Mouse (Mus musculus): Measurements from ENCODE around the gene Prkce. TPM values are rescaled to one million over a fixed set of nuclear protein-coding genes. Genes with fewer than 3 reads are reported as not detected.

Prkce gene
- total RNA-seq, 1 experiment from 2014 or later, result 32.1 TPM

DNA sequence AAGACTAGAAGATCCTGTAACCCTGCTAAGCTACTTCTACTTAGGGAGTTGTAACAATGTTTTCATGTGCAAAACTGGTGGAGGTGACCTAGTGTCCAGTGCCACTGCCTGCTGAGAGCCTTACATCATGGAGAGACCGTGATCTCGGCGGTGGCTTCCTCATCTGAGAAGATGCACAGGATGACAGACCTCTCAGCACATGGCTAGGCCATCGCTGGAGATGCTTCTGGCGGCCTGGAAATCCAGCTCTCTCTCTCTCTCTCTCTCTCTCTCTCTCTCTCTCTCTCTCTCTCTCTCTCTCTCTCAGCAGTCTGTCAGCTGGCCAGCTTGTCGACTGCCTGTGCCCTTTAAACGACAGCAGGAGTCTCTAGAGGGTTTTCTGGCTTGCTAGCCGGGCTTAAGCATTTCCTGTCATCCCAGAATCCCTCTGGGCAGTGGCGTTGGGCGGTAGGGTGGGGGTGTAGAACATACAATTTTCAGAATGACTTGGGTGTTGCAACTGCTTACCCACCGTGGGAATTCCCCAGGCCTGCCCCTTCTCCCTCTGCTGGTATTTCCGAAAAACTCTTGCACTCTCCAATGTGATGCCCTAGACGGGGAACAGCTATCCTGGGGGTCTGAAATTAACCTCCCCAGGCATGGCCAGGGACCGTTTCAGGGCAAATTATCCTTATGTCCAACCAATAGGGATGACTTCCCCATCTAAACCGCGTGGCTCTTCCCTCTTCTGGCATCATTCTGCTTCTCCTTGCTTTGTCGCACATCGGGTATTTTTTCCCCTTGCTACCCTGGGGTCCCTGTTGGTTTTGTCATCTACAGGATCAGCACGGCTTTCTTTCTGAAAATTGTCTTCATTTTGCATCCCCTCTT lies 340.0 kb downstream of the Prkce start:
- no peak for ATAC-seq (ENCODE audit: extremely low read depth, insufficient number of reproducible peaks, low FRiP score, poor library complexity, severe bottlenecking)

DNA sequence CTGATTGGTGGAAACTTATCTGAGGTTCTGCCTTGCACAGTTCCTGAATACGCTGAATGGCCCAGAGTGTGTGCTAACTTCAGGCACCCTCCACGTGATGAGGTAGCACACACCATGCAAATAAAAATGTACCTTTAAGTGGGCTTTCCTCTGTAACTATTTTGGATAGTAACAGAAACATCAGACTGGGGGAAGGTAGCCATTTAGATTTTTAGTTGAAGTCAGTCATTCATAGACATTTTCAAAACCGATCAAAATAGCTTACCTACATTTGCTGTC lies 340.6 kb downstream of the Prkce start:
- ATAC-seq (ENCODE audit: extremely low read depth, insufficient number of reproducible peaks, low FRiP score, poor library complexity, severe bottlenecking), result no peak

DNA sequence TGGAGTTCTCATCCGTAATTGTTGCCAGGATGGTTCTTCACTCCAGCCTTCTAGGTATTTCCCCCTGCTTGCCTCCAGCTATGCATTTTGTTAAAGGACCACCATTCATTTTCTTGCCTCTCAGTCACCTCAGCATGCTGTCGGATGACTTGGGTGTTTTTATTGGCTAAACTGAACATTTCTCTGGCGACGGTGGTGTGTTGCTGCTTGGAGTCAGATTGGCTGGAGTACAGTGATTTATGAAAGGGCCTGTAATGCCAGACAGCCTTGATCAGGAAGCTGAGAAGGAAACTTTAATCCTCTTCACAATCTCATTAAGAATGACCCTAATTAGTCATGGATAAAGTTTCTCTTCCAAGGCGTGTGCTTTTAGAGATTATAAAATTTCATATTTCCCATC lies 342.3 kb downstream of the Prkce start:
- ATAC-seq (ENCODE audit: extremely low read depth, insufficient number of reproducible peaks, low FRiP score, poor library complexity, severe bottlenecking), result no peak

DNA sequence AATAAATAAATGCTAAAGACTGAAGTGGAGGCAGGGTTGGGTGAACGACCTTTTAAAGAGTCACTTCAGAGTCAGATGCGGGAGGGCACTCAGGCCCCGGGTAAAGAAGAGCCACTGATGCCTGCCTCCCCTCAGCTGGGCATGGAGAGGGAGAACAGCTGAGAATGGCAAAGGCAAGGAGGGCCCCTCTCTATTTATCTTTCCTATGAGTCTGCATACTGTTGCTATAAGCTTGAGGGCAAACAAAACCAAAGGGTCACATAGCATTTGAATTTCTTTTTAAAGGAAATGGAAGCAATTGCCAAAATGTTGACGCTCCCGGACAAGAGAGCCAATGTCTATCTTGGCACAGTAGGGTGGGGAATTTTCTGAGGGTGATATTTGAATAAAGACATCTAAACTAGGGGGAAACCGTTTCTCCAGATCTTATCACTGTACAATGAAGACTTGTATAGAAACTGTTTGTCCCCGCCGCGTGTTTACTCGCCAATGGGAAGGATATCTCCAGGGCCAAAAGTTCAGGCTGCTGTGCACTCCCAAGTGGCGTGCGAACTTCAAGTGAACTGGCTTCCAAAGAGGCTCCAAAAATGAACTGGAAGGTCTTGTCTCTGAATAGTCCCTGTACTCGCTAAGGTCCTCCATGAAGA lies 347.5 kb downstream of the Prkce start:
- ATAC-seq (ENCODE audit: extremely low read depth, insufficient number of reproducible peaks, low FRiP score, poor library complexity, severe bottlenecking), result no peak

DNA sequence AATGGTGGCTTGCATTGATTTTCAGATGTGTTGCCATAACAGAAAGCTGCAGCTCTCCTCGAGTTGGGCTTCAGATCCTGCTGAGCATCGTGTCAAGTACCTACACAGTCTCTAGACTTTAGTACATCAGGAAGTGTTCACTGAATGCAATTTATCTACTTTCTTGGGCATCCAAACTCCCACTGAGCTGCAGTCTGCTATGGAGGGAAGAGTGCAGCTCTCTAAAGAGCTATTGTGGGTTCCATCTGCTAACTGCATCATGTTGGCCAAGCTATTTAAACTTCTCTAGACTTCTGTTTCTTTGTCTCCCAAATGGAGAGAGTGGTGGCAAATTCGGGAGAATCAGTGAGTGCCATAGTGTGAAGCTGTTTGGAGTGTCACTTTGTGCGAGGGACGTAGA lies 349.0 kb downstream of the Prkce start:
- ATAC-seq (ENCODE audit: extremely low read depth, insufficient number of reproducible peaks, low FRiP score, poor library complexity, severe bottlenecking), result no peak

DNA sequence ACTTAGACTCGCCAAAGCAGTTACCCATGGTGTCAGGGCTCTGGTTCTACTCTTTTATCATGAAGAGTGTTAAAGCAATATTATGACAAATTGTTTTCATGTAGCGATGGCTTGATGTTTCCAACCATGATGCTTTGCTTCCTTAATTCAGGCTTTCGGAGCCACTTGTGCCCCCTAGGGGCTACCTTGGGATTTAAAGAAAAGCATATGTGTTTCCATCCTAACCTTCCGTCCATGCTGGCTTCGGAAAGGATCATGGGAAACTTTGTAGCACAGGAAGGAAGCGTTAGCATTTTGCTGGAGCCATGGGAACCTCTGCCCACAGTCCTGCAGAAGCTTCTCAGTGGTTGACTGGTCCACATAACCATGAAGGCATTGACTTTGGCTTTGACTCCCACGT lies 351.0 kb downstream of the Prkce start:
- ATAC-seq (ENCODE audit: extremely low read depth, insufficient number of reproducible peaks, low FRiP score, poor library complexity, severe bottlenecking), result no peak

DNA sequence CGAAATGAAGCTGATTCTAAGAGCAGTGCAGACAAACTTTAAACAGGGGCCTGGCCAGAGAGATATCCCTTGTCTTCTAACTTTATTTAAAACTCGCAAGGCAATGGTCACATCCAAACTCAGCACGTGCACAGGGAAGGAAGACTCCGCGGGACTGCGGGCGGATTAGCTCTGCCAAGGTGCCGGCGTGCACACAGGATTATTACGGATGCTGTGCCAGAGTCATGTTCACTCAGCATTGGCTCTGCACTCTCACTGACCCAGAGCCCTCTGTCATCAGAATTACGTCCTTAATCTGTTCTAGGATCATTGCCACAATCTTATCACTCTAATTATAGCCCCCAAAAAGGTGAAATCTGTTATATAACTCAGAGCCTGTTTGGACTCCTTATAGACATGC lies 353.7 kb downstream of the Prkce start:
- no peak for ATAC-seq (ENCODE audit: extremely low read depth, insufficient number of reproducible peaks, low FRiP score, poor library complexity, severe bottlenecking)

DNA sequence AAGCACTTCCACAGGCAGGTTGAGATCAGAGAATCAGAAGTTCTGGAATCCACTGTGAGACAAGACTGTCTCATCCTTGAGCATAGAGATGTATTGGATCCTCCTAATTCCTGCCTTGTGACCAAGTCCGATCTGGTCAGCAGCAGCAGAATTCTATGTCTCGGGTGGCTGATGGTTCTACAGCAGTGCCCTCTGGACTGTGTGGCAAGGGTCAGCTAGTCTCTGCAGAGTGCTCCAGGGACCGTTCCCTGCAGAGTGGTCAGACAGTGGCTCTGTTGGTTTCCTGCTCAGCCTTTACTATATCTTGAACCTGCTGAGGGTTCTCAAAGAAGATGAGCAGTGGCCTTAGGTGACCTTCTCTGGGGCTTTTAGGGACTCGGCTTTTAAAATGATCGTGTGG lies 355.1 kb downstream of the Prkce start:
- no peak for ATAC-seq (ENCODE audit: extremely low read depth, insufficient number of reproducible peaks, low FRiP score, poor library complexity, severe bottlenecking)

DNA sequence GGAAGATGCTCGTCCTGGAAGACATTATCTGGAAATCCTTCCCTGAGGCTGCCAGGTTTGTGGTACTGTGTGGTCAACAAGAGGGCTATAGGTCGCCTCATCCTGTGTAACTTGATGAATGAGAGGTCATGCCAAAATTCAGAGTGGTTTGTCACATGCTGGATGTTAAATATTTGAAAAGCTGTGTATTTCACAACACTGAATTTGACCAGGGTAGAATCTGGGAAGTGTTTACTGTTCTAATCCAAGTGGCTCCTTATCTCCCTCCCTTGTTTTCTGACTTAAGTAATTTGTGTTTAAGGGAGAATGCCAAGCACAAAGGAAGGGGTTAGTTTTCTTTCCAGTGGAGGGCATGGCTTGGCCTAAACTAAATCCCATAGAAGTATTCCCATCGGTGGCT lies 355.8 kb downstream of the Prkce start:
- ATAC-seq (ENCODE audit: extremely low read depth, insufficient number of reproducible peaks, low FRiP score, poor library complexity, severe bottlenecking), result no peak

DNA sequence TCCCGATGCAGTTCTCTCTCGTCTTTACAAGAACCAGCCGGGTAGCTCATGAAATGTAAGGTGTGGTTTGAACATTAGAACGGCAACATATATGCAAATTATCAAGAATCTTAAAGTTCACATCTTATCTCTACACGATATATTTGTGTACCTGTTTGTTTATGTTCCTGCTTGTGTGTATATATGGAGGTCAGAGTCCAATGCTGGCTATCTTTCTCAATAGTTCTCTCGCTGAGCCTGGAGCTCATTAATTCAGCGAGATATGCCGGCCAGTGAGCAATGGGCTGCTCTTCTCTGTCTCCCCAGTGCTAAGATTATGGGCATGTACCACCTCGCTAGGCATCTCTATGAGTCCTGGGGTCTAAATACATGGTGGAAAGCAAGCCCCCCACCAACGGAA lies 356.3 kb downstream of the Prkce start:
- ATAC-seq (ENCODE audit: extremely low read depth, insufficient number of reproducible peaks, low FRiP score, poor library complexity, severe bottlenecking), result no peak

DNA sequence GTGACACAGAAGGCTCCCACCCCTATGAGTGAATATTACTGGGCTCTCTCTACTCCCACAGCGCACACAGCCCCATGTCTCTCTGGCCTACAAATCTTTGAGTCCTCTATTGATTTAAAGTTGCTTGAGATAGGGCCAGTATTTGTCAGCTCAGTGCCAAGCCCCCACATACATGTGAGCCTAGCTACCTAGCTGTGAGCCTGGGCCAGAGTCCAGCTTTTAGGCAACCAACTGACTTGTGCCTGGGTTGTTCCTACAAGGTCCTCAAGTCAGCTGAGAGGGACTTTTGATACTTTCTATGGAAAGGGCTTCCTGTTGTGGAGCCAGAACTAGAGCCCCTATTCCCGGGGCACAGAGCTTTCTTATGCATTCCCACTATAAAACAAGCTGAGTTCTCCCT lies 357.5 kb downstream of the Prkce start:
- no peak for ATAC-seq (ENCODE audit: extremely low read depth, insufficient number of reproducible peaks, low FRiP score, poor library complexity, severe bottlenecking)

DNA sequence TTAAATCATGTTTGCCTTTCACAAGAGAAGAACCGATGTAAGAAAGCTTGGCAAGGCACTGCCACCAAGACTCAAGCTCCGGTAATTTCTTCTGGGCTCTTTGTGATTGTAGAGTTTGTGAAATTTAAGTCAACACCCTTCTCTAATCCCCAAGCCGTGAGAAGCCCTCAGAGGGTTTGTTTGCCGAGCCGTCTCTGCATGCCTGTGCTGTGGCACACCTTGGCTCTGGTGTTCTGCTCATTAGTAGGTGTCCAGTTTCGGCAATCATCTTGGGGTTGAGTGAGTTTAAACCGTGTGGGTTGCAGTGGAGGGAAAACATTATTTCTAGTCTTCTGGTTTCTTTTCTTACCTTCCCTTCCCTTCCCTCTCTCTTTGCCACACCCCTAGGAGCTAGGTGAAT lies 358.4 kb downstream of the Prkce start:
- no peak for ATAC-seq (ENCODE audit: extremely low read depth, insufficient number of reproducible peaks, low FRiP score, poor library complexity, severe bottlenecking)

DNA sequence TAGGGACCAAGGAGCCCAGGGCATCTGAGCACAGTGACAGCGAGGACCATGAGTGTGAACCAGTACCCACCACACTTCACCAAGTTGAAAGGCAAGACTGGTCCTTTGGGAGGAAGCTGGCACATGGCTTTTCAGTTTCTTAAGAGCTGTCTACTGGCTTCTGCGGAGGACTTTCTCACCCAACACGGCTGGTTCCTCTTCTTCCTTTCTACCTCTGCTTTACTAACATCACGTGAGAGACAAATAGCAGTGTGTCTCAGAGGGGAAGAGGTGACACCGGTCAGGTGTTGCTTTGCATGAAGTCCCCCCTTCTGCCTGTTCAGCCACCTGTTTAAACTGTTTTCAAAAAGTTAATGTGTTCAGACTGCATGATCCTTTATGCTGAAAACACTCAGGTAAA lies 359.7 kb downstream of the Prkce start:
- peak; percentile 60; the same call in 1 of the 2 replicates for ATAC-seq (ENCODE audit: extremely low read depth, insufficient number of reproducible peaks, low FRiP score, poor library complexity, severe bottlenecking)

DNA sequence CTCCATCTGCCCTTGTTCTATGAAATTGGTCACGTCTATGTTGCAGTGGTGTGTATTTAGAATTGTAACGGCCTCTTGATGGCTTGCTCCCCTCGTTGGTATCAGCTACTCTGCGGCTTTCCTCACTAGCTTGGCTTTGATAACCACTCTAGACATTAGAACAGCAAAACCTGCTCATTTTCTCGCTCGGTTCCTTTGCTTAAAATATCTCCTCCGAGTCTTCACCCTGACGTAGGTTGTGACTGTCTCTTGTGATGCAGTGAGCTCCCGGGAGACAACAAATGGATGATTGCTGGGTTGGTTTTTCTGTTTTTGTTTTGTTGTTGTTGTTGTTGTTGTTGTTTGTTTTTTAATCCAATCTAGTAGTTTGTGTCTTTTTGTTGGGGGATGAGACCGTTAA lies 361.4 kb downstream of the Prkce start:
- ATAC-seq (ENCODE audit: extremely low read depth, insufficient number of reproducible peaks, low FRiP score, poor library complexity, severe bottlenecking), result no peak

DNA sequence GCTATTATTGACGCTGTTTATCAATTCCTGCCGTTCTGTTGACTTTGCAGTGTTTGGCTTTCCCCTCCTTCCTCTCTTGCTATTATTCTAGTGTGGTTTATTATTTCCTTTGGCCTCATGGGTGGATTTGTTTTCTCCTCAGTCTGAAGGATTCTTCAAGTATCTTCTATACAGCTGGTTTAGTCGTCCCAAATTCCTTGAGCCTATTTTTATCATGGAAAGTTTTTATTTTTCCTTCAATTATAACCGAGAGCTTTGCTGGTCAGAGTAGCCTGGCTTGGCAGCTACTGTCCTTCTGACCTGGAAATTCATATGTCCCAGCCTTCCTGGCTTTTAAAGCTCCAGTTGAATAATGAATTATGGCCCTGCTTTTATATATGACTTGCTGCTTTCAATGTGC lies 361.8 kb downstream of the Prkce start:
- ATAC-seq (ENCODE audit: extremely low read depth, insufficient number of reproducible peaks, low FRiP score, poor library complexity, severe bottlenecking), result no peak

DNA sequence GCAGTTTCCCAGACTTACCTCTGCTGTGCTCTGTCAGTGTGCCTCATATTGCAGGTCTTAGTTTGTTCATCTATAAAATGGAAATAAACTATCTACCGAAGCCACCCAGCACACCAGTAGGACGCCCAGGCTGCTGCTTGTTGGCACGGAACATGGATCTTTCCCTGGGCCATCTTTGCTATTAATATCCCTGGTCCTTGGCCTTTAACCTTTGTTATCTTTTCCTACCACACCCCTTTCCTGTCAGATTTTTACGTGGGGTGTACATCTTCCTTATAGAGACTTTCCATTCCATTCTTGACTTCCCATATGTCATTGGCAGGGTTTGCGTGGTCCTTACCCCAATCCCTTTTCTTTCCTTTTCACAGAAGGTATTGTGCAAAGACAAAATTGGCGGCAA lies 363.6 kb downstream of the Prkce start:
- no peak for ATAC-seq (ENCODE audit: extremely low read depth, insufficient number of reproducible peaks, low FRiP score, poor library complexity, severe bottlenecking)

DNA sequence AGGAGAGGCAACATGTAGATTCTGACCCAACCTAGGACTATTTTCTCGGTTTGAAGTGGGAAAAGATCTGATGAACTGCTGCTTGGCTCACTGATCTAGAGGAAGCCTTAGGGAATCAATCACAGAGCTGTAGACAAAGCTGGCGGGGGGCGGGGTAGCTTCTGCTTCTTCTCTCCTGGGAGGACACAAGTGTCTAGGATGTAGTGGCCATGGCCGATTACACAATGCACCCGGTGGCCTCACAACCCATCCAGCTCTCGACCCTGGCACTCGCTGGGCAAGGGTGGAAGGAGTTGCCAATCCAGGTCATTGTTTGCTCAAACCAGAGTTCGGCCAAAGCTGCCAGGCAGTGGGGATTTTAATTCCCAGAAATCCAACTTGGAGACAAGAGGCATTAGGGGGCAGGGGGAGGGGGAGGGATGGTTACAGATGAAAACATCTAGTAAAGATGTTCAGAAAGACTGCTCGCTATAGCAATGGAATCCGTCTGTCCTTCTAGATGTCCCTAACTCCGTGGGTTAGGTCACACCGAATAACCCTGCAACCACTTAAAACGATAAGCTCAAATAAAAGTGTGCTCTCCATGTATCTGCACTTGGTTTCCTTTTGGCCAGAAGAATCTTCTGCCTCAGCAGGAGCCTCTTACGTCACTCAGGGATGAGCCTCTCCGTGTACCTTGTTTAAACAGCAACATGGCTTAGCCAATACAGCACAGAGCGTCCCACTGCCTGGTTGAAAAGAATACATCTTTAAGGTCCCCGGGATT lies 365.4 kb downstream of the Prkce start:
- ATAC-seq (ENCODE audit: extremely low read depth, insufficient number of reproducible peaks, low FRiP score, poor library complexity, severe bottlenecking), result no peak

DNA sequence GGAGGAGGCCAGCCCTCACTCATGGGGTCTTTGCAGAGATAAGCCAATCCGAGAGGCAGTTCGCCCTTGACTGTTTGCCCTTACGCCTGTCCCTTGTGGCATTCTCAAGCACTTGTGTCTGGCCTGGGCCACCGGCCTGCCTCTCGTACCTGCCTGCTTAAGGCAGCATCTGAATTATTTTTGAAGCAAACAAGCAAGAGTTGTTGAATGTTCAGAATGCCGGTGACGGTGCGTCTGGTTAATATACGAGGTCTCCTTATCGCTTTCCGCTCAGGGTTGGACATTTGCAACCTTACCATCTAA lies 365.9 kb downstream of the Prkce start:
- no peak for ATAC-seq (ENCODE audit: extremely low read depth, insufficient number of reproducible peaks, low FRiP score, poor library complexity, severe bottlenecking)

DNA sequence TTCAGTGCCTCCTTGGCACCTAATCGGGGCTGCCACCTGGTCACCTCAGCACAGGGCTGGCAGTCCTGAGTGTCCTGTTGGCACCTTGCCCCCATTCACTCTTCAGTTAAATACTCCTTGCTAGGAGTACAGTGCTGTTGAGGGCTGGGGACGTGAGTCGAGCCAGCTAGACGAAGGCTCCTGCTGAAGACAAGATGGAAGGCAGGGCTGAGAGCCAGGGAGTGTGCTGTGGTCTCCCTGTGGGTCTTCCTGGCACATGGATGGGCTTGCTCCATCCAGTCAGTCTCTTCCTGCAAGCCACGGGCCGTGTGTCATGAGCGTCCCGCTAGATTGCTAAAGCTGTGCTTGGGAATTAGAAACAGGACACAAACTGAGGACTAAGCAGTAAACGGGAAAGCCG lies 367.5 kb downstream of the Prkce start:
- no peak for ATAC-seq (ENCODE audit: extremely low read depth, insufficient number of reproducible peaks, low FRiP score, poor library complexity, severe bottlenecking)
